Mouse (Mus musculus) hematopoietic stem cell, adult 5-6 weeks (primary cell): Measurements from ENCODE around the gene Gart. TPM values are rescaled to one million over a fixed set of nuclear protein-coding genes. Genes with fewer than 3 reads are reported as not detected.

Experiments
- ATAC-seq, 2 experiments: fragments of 125-278 bp in 1 of 2; replicated peaks in 1 of 2; 2 replicates each; pipeline ENCODE4 v1.8.0; 2016 to 2017; ENCODE audit warnings: inconsistent platforms in 2 of 2, mild to moderate bottlenecking in 2 of 2, moderate number of reproducible peaks in 2 of 2, low read depth in 1 of 2, moderate TSS enrichment in 1 of 2; ENCODE audit not compliant: low FRiP score in 2 of 2, poor library complexity in 2 of 2, severe bottlenecking in 2 of 2, insufficient read depth in 1 of 2, low TSS enrichment in 1 of 2
- total RNA-seq: library from RNA; stranded (forward); fragments of 172-1452, 232-1000 nt; gene quantifications from 2 replicates; pipeline ENCODE4 v1.2.3, GENCODE M21; 2017

Gart gene
- total RNA-seq, 1 experiment from 2014 or later: 440 TPM

DNA sequence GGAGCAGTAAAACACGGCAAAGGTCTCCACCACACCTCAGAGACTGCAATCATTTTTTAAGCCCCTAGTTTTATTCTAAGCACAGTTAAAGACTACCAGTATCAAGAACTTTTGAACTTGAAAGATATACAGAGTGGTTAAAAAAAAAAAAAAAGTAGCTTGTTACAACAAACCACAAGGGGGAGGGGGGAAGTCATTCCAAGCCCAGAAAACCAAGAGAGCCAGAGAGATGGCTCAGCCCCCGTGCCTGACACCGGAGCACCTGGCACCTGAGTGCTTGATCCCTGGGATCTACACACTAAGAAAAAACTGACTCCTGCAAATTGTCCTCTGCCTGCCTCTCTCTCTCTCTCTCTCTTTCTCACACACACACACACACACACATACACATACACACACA lies 53.5 kb downstream of the Gart start:
- no peak for ATAC-seq

- ATAC-seq: no peak
Measured at GRCm38 (mm10) chr16:91592162-91592561, 54.6 kb downstream of the Gart start.

GRCm38 (mm10) chr16:91588703-91589102 lies 58.0 kb downstream of the Gart start:
- no peak for ATAC-seq

DNA sequence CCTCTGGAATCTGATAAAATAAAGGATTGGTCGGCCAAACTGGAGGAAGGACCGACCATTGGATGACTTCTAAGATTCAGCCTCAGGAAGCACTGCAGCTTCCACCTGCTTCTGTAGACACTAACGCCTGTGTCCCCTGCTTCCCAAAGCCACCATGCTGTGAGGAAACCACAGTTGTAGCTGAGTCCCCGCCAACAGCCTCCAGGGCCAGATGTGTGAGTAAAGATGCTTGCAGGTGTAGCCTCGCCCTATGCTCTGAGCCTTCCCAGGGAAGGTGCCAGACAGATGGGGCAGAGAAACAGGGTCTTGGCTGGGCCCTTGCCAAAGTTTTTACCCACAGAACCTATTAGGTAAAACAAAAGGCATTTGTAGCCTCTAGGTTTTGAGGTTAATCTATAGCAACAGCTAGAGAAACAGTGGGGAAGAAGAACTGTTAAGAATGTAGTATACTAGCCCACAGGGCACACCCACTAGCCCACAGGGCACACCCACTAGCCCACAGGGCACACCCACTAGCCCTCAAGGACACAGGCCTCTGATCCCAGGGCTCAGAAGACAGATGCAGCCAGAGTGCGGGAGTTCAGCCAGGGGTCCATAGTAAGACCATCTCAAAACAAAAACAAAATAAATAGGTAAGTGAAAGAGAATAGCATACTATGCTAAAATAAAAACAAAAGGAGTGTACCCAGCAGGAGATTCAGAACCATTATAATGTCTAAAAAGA lies 58.9 kb downstream of the Gart start:
- no peak for ATAC-seq

GRCm38 (mm10) chr16:91586244-91586643 lies 60.5 kb downstream of the Gart start:
- no peak for ATAC-seq

DNA sequence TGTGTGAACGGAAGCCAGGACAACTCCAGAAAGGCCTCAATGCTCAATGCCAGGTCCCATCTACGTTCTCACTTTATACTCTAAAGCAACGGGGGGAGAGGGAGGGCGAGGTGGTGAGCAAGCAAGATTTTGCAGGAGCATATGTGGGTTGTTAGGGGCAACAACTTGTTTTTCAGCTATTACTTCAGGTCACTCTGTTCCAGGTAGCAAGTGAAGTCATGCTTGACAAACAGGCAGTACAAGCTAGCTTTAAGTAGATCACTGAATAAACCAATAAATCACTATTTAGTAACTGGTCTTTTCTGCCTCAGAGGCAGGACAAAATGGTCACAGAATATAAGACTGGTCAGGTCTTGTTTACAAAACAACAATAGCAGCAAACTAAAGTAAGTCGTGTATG lies 61.1 kb downstream of the Gart start:
- ATAC-seq: no peak

DNA sequence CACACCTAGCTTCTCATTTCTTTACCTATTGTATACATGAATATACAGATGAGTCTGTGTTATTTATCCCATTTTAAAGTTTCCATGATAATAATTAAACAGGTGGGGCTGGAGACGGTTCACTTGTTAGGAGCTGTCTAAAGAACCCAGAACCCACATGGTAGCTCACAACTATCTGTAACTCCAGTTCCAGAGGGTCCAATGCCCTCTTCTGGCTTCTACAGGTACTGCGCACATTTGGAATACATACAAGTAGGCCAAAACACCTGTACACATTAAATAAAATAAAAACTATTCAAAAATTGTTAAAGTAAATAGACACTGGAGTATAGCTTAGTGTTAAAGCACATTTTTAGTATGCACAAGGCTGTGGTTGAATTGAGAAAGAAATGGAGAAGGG lies 64.4 kb downstream of the Gart start:
- no peak for ATAC-seq

- ATAC-seq: no peak
Measured at GRCm38 (mm10) chr16:91578980-91579720, 67.6 kb downstream of the Gart start.

DNA sequence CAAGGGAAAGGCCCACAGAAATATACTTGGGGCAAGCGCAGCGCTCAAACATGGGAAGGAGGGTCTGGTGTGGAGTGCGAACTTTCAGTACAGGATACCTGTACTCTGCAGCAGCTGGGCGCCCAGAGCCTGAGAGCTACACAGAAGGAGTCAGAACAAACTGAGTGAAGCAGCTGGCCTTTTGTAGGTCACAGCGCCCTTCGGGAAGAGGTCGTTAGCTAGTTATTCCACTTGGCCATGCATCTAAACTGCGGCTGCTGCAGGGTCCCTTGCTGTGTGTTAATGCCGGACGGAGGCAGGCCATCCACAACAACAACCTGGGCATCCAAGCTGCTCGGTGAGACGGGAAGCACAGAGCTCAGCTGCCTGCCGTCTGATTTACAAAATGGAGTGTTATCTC lies 71.6 kb downstream of the Gart start:
- ATAC-seq: no peak

Other genes with a start within 250 kb of the Gart start
- gene Il10rb, start 240.8 kb downstream of the Gart start, total RNA-seq: 55.1 and 57.3 TPM in 2 replicates
- gene Ifnar1, start 161.7 kb downstream of the Gart start, total RNA-seq: 46.4 and 55.3 TPM in 2 replicates
- gene Ifngr2, start 99.9 kb downstream of the Gart start, total RNA-seq: 7.1 and 7.5 TPM in 2 replicates
- gene Tmem50b, start 49.2 kb downstream of the Gart start, total RNA-seq: 11.6 and 21.4 TPM in 2 replicates
- 8.1 and 10.9 TPM in 2 replicates for gene Dnajc28, start 27.9 kb downstream of the Gart start, total RNA-seq
- gene Son, start 554 bp upstream of the Gart start, total RNA-seq: 279 and 303 TPM in 2 replicates
- 24.4 and 32.1 TPM in 2 replicates for gene Donson, start 41.8 kb upstream of the Gart start, total RNA-seq
- gene Cryzl1, start 82.0 kb upstream of the Gart start, total RNA-seq: 70.3 and 120 TPM in 2 replicates
- 60.1 and 74.9 TPM in 2 replicates for gene Itsn1, start 82.3 kb upstream of the Gart start, total RNA-seq